Mouse (Mus musculus): ENCODE measurements at regions not wholly inside any gene's neighbourhood (a gene's known extent, or its start where the extent isn't known, plus 50 kb on each side); places are given as distances from the start of the nearest gene placed in this dataset.

- no peak for TF ChIP-seq CTCF (IDR thresholded peaks at IDR 0.05; ENCODE audit: low read depth)
- no peak for TF ChIP-seq EP300 (IDR thresholded peaks at IDR 0.05; ENCODE audit: low read depth)
Observed at GRCm38 (mm10) chrX:142600782-142601181, 80.4 kb upstream of the Tmem164 start.
